Comparison of ENCODE assay signal across 8 mouse cellular contexts in genomic region chrX:36833397-36834084, GRCm38 (mm10). TPM values are rescaled to one million over a fixed set of nuclear protein-coding genes. Genes with fewer than 3 reads are reported as not detected.
DNase-seq lines count a peak whose midpoint lies in the region; ATAC-seq lines count a peak whose summit lies in the region.

No protein-coding gene starts in this region.

- H3K9me3 ChIP-seq in embryonic facial prominence, embryonic 12.5 days: no peaks in the 10 kb centered on the region
- H3K9me3 ChIP-seq in heart, embryonic 13.5 days: no peaks in the 10 kb centered on the region
- H3K9me3 ChIP-seq in liver, embryonic 13.5 days (replicated peaks): no peaks in the 10 kb centered on the region
- no peaks in the 10 kb centered on the region for H3K9me3 ChIP-seq in neural tube, embryonic 12.5 days

- no peaks in the 10 kb centered on the region for H3K27me3 ChIP-seq in embryonic facial prominence, embryonic 12.5 days
- no peaks in the 10 kb centered on the region for H3K27me3 ChIP-seq in heart, embryonic 13.5 days (replicated peaks)
- H3K27me3 ChIP-seq in liver, embryonic 13.5 days: no peaks in the 10 kb centered on the region
- no peaks in the 10 kb centered on the region for H3K27me3 ChIP-seq in neural tube, embryonic 12.5 days (replicated peaks)

- H3K4me1 ChIP-seq in embryonic facial prominence, embryonic 12.5 days: no peaks in the 10 kb centered on the region
- H3K4me1 ChIP-seq in heart, embryonic 13.5 days: peaks cover 28% of the 10 kb centered on the region
- peaks cover 9% of the 10 kb centered on the region for H3K4me1 ChIP-seq in liver, embryonic 13.5 days (replicated peaks)
- no peaks in the 10 kb centered on the region for H3K4me1 ChIP-seq in neural tube, embryonic 12.5 days

- 0 out of 2 replicates have a peak overlapping the region, but pooled peaks have one; percentile 15 for H3K4me3 ChIP-seq in embryonic facial prominence, embryonic 12.5 days
- H3K4me3 ChIP-seq in heart, embryonic 13.5 days: peak overlapping the region; percentile 29
- H3K4me3 ChIP-seq in liver, embryonic 13.5 days (replicated peaks): no peak overlapping the region
- no peak overlapping the region for H3K4me3 ChIP-seq in neural tube, embryonic 12.5 days

- H3K9ac ChIP-seq in embryonic facial prominence, embryonic 12.5 days: peak overlapping the region; percentile 24; the same call in 1 of the 2 replicates
- peak overlapping the region; percentile 52; the same call in 1 of the 2 replicates for H3K9ac ChIP-seq in heart, embryonic 13.5 days
- H3K9ac ChIP-seq in liver, embryonic 13.5 days: no peak overlapping the region
- H3K9ac ChIP-seq in neural tube, embryonic 12.5 days: peak overlapping the region; percentile 17; the same call in 1 of the 2 replicates

- H3K36me3 ChIP-seq in embryonic facial prominence, embryonic 12.5 days: no peaks in the 10 kb centered on the region
- H3K36me3 ChIP-seq in heart, embryonic 13.5 days: no peaks in the 10 kb centered on the region
- H3K36me3 ChIP-seq in liver, embryonic 13.5 days: no peaks in the 10 kb centered on the region
- H3K36me3 ChIP-seq in neural tube, embryonic 12.5 days: no peaks in the 10 kb centered on the region

- H3K4me2 ChIP-seq in embryonic facial prominence, embryonic 12.5 days (replicated peaks): peak overlapping the region; percentile 44
- peak overlapping the region; percentile 60 for H3K4me2 ChIP-seq in heart, embryonic 13.5 days
- peak overlapping the region; percentile 34; the same call in 1 of the 2 replicates for H3K4me2 ChIP-seq in liver, embryonic 13.5 days
- H3K4me2 ChIP-seq in neural tube, embryonic 12.5 days (replicated peaks): peak overlapping the region; percentile 48

- 26% methylated on average over 19 of the region's 19 CpGs for WGBS in embryonic facial prominence, embryonic 12.5 days
- 19% methylated on average over 19 of the region's 19 CpGs for WGBS in heart, embryonic 13.5 days
- WGBS in liver, embryonic 13.5 days (ENCODE audit: insufficient replicate concordance): 24% methylated on average over 19 of the region's 19 CpGs
- WGBS in neural tube, embryonic 12.5 days: 24% methylated on average over 19 of the region's 19 CpGs

- peak; percentile 52; the same call in 1 of the 2 replicates for ATAC-seq in embryonic facial prominence, embryonic 12.5 days (ENCODE audit: insufficient number of reproducible peaks, insufficient read depth, low FRiP score, low TSS enrichment)
- ATAC-seq in heart, embryonic 13.5 days (ENCODE audit: extremely low read depth, insufficient number of reproducible peaks, low FRiP score, low TSS enrichment): no peak
- no peak for ATAC-seq in liver, embryonic 13.5 days (ENCODE audit: low read depth)
- ATAC-seq in neural tube, embryonic 12.5 days (ENCODE audit: low FRiP score, low read depth): peak; percentile 71

- H3K27ac ChIP-seq in embryonic facial prominence, embryonic 12.5 days: no peak overlapping the region
- no peak overlapping the region for H3K27ac ChIP-seq in heart, embryonic 13.5 days (replicated peaks)
- no peak overlapping the region for H3K27ac ChIP-seq in liver, embryonic 13.5 days
- no peak overlapping the region for H3K27ac ChIP-seq in neural tube, embryonic 12.5 days

- peak; percentile 67 for DNase-seq in CD4-positive helper T cell, adult 2 months (ENCODE audit: low read depth, low spot score)
- peak; percentile 60 for DNase-seq in adrenal gland, postnatal 25 days
- peak; percentile 62 to 77 for DNase-seq in kidney, postnatal 25 days
- peak; percentile 52 for DNase-seq in liver, embryonic 13.5 days
- peak; percentile 81 for DNase-seq in testis, postnatal 10 days (ENCODE audit: low spot score)

RNA-seq across cellular contexts. Expression of gene Slc25a5, which starts 38.1 kb away (rescaled TPM):
- total RNA-seq in adrenal gland, postnatal 25 days (2021): 414 and 427 TPM in 2 replicates
- polyA plus RNA-seq in embryonic facial prominence, embryonic 12.5 days (2016; fragmentation: Nextera tagmentation; extraction: Ambion mirVana): 398 and 400 TPM in 2 replicates
- 964 and 1,107 TPM in 2 replicates for polyA plus RNA-seq in heart, embryonic 13.5 days (2015; fragmentation: Nextera tagmentation; extraction: Ambion mirVana)
- polyA plus RNA-seq in liver, embryonic 13.5 days (2015; fragmentation: Nextera tagmentation; extraction: Ambion mirVana): 657 and 659 TPM in 2 replicates
- polyA plus RNA-seq in neural tube, embryonic 12.5 days (2016; fragmentation: Nextera tagmentation; extraction: Ambion mirVana): 613 and 624 TPM in 2 replicates

RNA-seq across cellular contexts. Expression of gene Ube2a, which starts 40.2 kb away (rescaled TPM):
- 57.2 and 72.4 TPM in 2 replicates for total RNA-seq in adrenal gland, postnatal 25 days (2021)
- 118 and 120 TPM in 2 replicates for polyA plus RNA-seq in embryonic facial prominence, embryonic 12.5 days (2016; fragmentation: Nextera tagmentation; extraction: Ambion mirVana)
- 113 and 130 TPM in 2 replicates for polyA plus RNA-seq in heart, embryonic 13.5 days (2015; fragmentation: Nextera tagmentation; extraction: Ambion mirVana)
- 92.7 and 95.2 TPM in 2 replicates for polyA plus RNA-seq in liver, embryonic 13.5 days (2015; fragmentation: Nextera tagmentation; extraction: Ambion mirVana)
- 114 and 123 TPM in 2 replicates for polyA plus RNA-seq in neural tube, embryonic 12.5 days (2016; fragmentation: Nextera tagmentation; extraction: Ambion mirVana)

RNA-seq across cellular contexts. Expression of gene C330007P06Rik, which starts 40.4 kb away (rescaled TPM):
- 44.0 and 51.7 TPM in 2 replicates for total RNA-seq in adrenal gland, postnatal 25 days (2021)
- 36.4 and 37.7 TPM in 2 replicates for polyA plus RNA-seq in embryonic facial prominence, embryonic 12.5 days (2016; fragmentation: Nextera tagmentation; extraction: Ambion mirVana)
- polyA plus RNA-seq in heart, embryonic 13.5 days (2015; fragmentation: Nextera tagmentation; extraction: Ambion mirVana): 19.2 and 19.3 TPM in 2 replicates
- polyA plus RNA-seq in liver, embryonic 13.5 days (2015; fragmentation: Nextera tagmentation; extraction: Ambion mirVana): 15.3 and 21.3 TPM in 2 replicates
- 30.0 and 30.7 TPM in 2 replicates for polyA plus RNA-seq in neural tube, embryonic 12.5 days (2016; fragmentation: Nextera tagmentation; extraction: Ambion mirVana)

Comparison
In these comparisons a context has a peak if more than half of its experiments do, and no peak if none do; other contexts are left out.
1. ATAC-seq: peak in embryonic facial prominence, embryonic 12.5 days (single experiment) and neural tube, embryonic 12.5 days (single experiment); none in heart, embryonic 13.5 days (single experiment) and liver, embryonic 13.5 days (single experiment).
2. H3K4me3 ChIP-seq: peak in embryonic facial prominence, embryonic 12.5 days (single experiment) and heart, embryonic 13.5 days (single experiment); none in liver, embryonic 13.5 days (single experiment) and neural tube, embryonic 12.5 days (single experiment).
3. Peak in every context shown above with its lines, with median percentiles within 50 percentile points of each other: DNase-seq and H3K4me2 ChIP-seq.